Mouse (Mus musculus) forebrain, embryonic 11.5 days (tissue): ENCODE measurements around the gene Kng2. TPM values are rescaled to one million over a fixed set of nuclear protein-coding genes. Genes with fewer than 3 reads are reported as not detected.
"Not testable (repeated sequence)": the region's sequence is repeated elsewhere in the genome, so short reads cannot be mapped to it uniquely, and the experiment has no call there.

Experiments
- ATAC-seq: fragments of 200-750 bp; cut with Nextera tagmentation; replicated peaks from 2 replicates; pipeline ENCODE4 v1.8.0; 2017; ENCODE audit warnings: moderate TSS enrichment; ENCODE audit not compliant: low FRiP score
- DNase-seq: peaks from one replicate; pipeline ENCODE4 v3.0.0-alpha.2; 2017; ENCODE audit warnings: low spot score
- H3K27ac ChIP-seq: fragments of 300-500 bp; sonication (generic); 2 replicates; pipeline ENCODE4 v1.5.1; 2014; ENCODE audit warnings: low read depth, low read length
- H3K27me3 ChIP-seq: fragments of 300-500 bp; sonication (generic); 2 replicates; pipeline ENCODE4 v1.6.1; 2014; ENCODE audit warnings: mild to moderate bottlenecking, low read length, mixed read lengths; ENCODE audit not compliant: control insufficient read depth, insufficient read depth
- H3K36me3 ChIP-seq: fragments of 300-500 bp; sonication (generic); 2 replicates; pipeline ENCODE4 v1.6.1; 2014; ENCODE audit warnings: mild to moderate bottlenecking, low read length, moderate library complexity, mixed read lengths; ENCODE audit not compliant: control insufficient read depth, insufficient read depth
- H3K4me1 ChIP-seq: fragments of 300-500 bp; sonication (generic); replicated peaks from 2 replicates; pipeline ENCODE4 v1.6.1; 2014; ENCODE audit warnings: low read length, mixed read lengths; ENCODE audit not compliant: control insufficient read depth, insufficient read depth
- H3K4me2 ChIP-seq: fragments of 300-500 bp; sonication (generic); 2 replicates; pipeline ENCODE4 v1.6.1; 2014; ENCODE audit warnings: low read depth, mild to moderate bottlenecking, low read length, moderate library complexity, mixed read lengths; ENCODE audit not compliant: severe bottlenecking
- H3K4me3 ChIP-seq: fragments of 300-500 bp; sonication (generic); 2 replicates; pipeline ENCODE4 v1.5.1; 2014; ENCODE audit warnings: low read depth, low read length
- H3K9ac ChIP-seq: fragments of 300-500 bp; sonication (generic); 2 replicates; pipeline ENCODE4 v1.6.1; 2014; ENCODE audit warnings: low read length
- H3K9me3 ChIP-seq: fragments of 300-500 bp; sonication (generic); 2 replicates; pipeline ENCODE4 v1.6.1; 2016; ENCODE audit warnings: low read length, mixed read lengths; ENCODE audit not compliant: control insufficient read depth
- WGBS: fragments of 180-500 bp; shearing (Covaris S2); extraction: QIAGEN DNeasy Blood & Tissue Kit; methylation state at CpG from one replicate; pipeline ENCODE4 v1.1.7; 2014; 5-methylcytosine and 5-hydroxymethylcytosine counted together
- polyA plus RNA-seq: library from polyadenylated mRNA; unstranded; fragments of >200 nt; fragmentation: Nextera tagmentation; extraction: Ambion mirVana; gene quantifications from 2 replicates; pipeline ENCODE4 v1.2.1, GENCODE M21; 2014

Gene Kng2
- not detected in 2 replicates for polyA plus RNA-seq

DNA sequence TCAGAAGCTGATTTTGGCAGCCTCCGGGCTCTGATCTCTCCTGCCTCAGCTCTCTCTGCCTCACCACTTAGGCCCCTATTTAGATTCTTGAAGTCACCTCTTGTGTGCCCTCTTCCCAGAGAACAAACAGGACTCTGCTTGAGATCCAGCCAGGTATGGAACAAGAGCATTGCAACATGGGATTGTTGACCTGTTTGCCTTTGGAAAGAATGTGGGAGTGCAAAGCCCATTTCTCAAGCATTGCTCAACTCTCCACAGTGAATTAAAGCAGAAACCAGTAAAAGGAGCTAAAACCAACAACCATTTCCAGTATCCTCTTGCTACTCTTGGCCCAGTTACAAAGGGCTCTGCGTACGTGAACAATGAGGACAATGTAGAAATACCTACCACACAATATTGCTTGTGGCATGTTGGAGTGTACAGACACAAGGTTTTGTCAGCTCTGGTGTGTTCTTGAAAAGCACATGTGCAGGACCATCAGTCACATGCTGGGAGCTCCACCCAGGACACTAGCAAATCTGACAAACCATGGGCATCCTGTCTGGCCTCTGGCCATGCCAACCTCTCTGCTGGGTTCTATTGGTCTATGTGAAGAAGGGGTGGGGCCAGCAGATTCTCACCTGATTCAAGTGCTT lies at the start of gene Kng2:
Gene Kng2 (minus strand): TSS at position 517 of the 635 bp plus-strand sequence.
- H3K4me2 ChIP-seq, H3K27ac ChIP-seq, DNase-seq, H3K27me3 ChIP-seq, ATAC-seq, H3K9me3 ChIP-seq, H3K4me1 ChIP-seq, H3K9ac ChIP-seq, H3K4me3 ChIP-seq, H3K36me3 ChIP-seq: not testable (repeated sequence)
- WGBS: 93% methylated on average over 3 of the region's 3 CpGs

DNA sequence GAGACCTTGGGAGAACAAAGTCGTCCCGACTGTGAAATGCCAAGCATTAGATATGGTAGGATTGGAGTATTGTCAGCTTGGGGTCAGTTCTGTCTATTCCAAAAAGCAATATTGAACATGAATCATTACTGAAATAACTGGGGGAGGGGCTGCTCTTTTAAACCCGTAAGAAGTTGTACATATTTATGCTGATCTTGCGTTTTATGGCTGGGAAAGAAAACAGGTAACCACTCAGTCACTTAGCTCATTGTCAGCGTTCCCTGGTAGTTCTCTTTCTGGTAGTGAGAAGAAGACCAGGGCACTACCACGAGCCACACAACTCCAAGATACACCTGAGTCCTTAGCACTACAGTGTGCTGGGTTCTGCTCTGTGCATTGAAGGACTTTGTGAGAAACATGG lies 48.2 kb upstream of the Kng2 start:
- not testable (repeated sequence) for H3K36me3 ChIP-seq, H3K27ac ChIP-seq, ATAC-seq, H3K27me3 ChIP-seq, H3K4me1 ChIP-seq, H3K4me2 ChIP-seq, DNase-seq, H3K9me3 ChIP-seq, H3K9ac ChIP-seq, H3K4me3 ChIP-seq
- 83% methylated on average over 6 of the region's 6 CpGs for WGBS

DNA sequence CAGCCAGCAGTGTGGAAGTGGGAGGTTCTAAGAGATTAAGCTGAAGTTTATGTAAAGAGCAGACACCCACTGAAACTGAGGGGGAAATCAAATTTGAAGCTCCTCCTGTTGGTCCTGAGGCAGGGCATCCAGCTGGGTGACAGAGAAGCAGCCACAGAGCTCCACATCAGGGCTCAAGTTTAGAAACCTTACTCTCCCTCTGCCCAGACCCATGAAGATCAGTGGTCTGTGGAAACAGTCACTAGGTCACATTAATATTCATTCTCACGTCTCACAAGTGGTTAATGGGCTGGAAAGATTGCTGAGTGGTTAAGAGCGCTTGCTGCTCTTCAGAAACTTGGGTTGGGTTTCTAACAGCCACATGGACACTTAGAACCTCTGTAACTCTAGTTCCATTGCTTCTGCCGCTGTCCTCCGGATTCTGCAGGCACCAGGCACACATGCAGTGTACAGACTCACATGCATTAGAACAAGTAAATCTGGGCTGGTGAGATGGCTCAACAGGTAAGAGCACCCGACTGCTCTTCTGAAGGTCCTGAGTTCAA lies 31.6 kb upstream of the Kng2 start:
- not testable (repeated sequence) for H3K9ac ChIP-seq, H3K36me3 ChIP-seq, H3K4me1 ChIP-seq, H3K27me3 ChIP-seq, H3K4me3 ChIP-seq, H3K4me2 ChIP-seq, H3K27ac ChIP-seq, ATAC-seq, H3K9me3 ChIP-seq, DNase-seq
- 81% methylated on average over 5 of the region's 5 CpGs for WGBS

DNA sequence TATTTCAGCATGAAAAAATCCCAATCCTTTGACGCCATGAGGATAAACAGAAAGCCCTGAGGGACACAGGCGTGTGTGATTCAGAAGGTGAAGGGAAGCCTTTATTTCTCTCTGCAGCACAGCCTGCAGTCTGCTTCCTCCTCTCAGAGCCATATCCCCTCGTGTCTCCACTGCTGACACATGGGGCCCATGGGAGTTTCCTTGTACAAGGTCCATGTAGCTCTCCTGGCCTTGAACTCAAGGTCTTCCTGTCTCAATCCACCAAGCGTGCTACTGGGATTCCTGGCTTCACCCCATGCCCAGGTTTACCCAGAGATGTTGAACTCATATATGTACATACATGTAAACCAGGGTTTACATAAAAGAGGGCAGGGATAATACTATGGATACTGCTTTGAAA lies 30.3 kb upstream of the Kng2 start:
- H3K4me3 ChIP-seq, DNase-seq, H3K4me1 ChIP-seq, H3K9ac ChIP-seq, ATAC-seq, H3K27ac ChIP-seq, H3K4me2 ChIP-seq, H3K9me3 ChIP-seq, H3K36me3 ChIP-seq, H3K27me3 ChIP-seq: not testable (repeated sequence)
- WGBS: 74% methylated on average over 4 of the region's 4 CpGs

DNA sequence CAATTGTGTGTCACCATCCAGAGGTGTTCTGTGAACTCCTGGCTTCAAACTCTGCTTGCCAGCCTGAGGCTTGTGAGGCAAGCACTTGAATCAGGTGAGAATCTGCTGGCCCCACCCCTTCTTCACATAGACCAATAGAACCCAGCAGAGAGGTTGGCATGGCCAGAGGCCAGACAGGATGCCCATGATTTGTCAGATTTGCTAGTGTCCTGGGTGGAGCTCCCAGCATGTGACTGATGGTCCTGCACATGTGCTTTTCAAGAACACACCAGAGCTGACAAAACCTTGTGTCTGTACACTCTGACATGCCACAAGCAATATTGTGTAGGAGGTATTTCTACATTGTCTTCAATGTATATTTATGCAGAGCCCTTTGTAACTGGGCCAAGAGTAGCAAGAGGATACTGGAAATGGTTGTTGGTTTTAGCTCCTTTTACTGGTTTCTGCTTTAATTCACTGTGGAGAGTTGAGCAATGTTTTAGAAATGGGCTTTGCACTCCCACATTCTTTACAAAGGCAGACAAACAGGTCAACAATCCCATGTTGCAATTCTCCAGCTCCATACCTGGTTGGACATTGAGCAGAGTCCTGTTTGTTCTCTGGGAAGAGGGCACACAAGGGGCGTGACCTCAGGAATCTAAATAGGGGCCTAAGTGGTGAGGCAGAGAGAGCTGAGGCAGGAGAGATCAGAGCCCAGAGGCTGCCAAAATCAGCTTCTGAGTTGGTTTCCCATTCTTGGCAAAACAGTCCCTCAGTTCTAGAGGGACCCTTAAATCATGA lies 28.6 kb upstream of the Kng2 start, which contains the start of gene Kng1:
Gene Kng1 (plus strand): TSS at position 198 of the 780 bp plus-strand sequence.
- H3K27ac ChIP-seq, H3K4me2 ChIP-seq, DNase-seq, H3K9ac ChIP-seq, ATAC-seq, H3K27me3 ChIP-seq, H3K9me3 ChIP-seq, H3K4me1 ChIP-seq, H3K4me3 ChIP-seq, H3K36me3 ChIP-seq: not testable (repeated sequence)
- WGBS: 80% methylated on average over 1 of the region's 1 CpGs

DNA sequence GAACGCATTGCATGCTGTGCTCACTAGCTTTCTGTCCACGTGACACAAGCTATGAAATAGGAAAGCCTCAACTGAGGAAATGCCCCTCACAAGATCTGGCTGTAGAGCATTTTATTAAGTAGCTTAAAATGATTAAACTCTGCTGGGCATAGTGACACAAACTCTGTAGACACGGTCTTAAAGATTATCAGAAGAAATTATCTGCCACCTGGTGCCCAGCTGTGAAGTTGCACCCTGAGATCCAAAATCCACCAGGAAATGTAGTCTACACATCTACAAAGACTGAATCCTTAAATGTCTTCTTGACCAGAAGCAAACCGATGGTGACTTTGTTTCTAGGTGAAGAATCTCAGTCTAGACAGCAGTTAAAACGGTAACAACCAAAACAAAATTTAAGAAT lies 17.0 kb upstream of the Kng2 start:
- DNase-seq: no peak
- Histone ChIP-seq H3K36me3 (no peaks in the 10 kb centered on the region), H3K9ac (no peak overlapping the region), H3K27me3 (no peaks in the 10 kb centered on the region), H3K9me3 (no peaks in the 10 kb centered on the region), H3K4me3 (no peak overlapping the region), H3K4me2 (no peak overlapping the region), H3K4me1 (no peaks in the 10 kb centered on the region), H3K27ac (no peak overlapping the region)
- ATAC-seq: no peak
- WGBS: 72% methylated on average over 5 of the region's 5 CpGs

DNA sequence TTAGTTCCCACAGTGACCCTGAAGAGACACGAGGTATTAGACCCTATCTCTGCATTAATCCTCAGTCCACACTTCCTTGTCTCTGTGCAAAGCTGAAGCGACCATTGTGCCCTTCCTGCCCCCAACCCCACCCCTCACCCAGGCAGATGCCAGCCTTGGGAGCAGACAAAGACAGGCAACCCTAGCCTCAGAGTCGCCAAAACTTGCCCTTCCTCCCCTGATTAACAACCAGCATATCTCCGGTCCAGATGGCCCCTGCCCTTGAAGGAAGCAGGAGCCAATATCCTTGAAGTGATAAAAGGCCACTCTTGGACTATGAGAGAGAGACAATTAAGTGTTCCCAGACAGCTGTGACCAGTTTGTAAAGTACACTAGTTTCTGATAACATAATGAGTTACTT lies 11.6 kb upstream of the Kng2 start:
- no peaks in the 10 kb centered on the region for H3K4me1 ChIP-seq
- ATAC-seq (no peak), DNase-seq (no peak)
- no peak overlapping the region for H3K9ac ChIP-seq
- H3K27ac ChIP-seq: no peak overlapping the region
- no peak overlapping the region for H3K4me3 ChIP-seq
- H3K27me3 ChIP-seq: no peaks in the 10 kb centered on the region
- no peaks in the 10 kb centered on the region for H3K36me3 ChIP-seq
- no peaks in the 10 kb centered on the region for H3K9me3 ChIP-seq
- 60% methylated on average over 4 of the region's 4 CpGs for WGBS
- H3K4me2 ChIP-seq: no peak overlapping the region

DNA sequence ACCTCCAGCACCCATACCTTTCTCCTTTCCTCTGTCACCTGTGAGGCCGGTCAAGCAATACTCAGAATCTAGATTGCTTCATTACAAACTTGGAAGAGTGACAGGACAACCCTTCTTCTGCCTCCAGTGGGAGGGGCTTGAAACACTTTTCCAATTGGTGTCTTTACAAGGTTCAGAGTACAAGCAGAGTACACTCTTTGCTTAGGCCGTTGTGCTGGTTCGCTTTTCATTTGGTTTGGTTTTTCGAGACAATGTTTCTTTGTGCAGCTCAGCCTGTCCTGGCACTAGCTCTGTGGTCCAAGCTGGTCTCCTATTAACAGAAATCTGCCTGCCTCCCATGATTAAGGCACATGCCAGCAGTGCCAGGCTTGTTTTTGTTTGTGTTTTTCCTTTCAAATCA lies 10.0 kb upstream of the Kng2 start:
- Histone ChIP-seq H3K27ac (no peak overlapping the region), H3K27me3 (no peaks in the 10 kb centered on the region), H3K4me2 (no peak overlapping the region), H3K4me1 (no peaks in the 10 kb centered on the region), H3K4me3 (no peak overlapping the region), H3K9ac (no peak overlapping the region), H3K9me3 (no peaks in the 10 kb centered on the region), H3K36me3 (no peaks in the 10 kb centered on the region)
- 96% methylated on average over 4 of the region's 4 CpGs for WGBS
- ATAC-seq (no peak), DNase-seq (no peak)
